Mouse (Mus musculus) large intestine, adult 2 months (tissue): ENCODE data around the gene Ppm1g. TPM values are rescaled to one million over a fixed set of nuclear protein-coding genes. Genes with fewer than 3 reads are reported as not detected.

Experiments used
- DNase-seq: peaks from one replicate; pipeline ENCODE4 v3.0.0-alpha.2; 2012; ENCODE audit warnings: low read depth, low spot score
- WGBS: fragments of 180-500 bp; shearing (Covaris S2); methylation state at CpG from one replicate; pipeline ENCODE4 v1.1.7; 2018; 5-methylcytosine and 5-hydroxymethylcytosine counted together
- polyA plus RNA-seq: library from polyadenylated mRNA; depleted of rRNA; stranded (reverse); fragments of >200 nt; gene quantifications from 2 replicates; pipeline ENCODE4 v1.2.3, GENCODE M21; 2012; rRNA removed

Ppm1g gene
- polyA plus RNA-seq = 47.4 and 58.8 TPM in 2 replicates

DNA sequence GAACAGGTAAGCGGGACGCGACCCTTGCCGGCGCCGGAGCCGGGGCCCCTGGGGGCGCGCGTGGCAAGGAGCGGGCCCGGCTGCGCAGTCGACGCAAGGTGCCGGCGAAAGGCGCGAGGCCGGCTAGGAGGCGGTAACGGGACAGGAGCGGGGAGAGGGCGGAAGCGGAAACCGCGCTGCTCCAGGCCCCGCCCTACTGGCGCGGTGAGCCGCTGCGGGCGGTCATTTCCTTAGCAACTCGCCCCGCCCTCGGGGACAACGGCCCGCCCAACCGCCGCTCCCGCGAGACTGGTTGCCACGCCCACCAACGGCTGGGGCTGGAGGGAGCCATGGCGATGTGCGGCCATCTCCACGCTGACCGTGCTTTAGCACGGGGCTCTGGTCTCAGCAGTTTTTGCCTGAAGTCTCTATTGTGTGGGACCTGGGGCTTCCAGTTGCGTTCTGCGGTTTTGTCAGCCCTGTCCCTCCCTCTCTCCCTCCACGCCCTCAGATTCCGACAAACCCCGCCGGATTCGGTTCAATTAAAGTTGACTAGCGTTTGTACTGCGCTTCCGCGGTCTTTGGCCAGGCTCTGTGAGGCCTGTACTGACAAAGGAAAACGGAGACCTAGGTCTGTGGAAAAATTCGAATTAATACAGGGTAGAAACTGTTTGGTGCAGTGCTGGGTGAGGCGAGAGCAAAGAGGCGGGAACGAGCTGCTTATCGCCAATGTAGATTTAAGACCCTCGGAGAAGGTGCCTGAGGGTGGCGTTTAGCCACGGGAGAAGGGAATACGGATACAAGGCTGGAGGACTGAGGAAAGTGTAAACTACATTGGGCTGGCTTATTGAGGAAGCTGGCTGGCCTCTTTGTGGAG lies at the start of gene Ppm1g:
Ppm1g (minus strand) TSS at position 240 of the 856 bp plus-strand sequence.
- no peak for DNase-seq

DNA sequence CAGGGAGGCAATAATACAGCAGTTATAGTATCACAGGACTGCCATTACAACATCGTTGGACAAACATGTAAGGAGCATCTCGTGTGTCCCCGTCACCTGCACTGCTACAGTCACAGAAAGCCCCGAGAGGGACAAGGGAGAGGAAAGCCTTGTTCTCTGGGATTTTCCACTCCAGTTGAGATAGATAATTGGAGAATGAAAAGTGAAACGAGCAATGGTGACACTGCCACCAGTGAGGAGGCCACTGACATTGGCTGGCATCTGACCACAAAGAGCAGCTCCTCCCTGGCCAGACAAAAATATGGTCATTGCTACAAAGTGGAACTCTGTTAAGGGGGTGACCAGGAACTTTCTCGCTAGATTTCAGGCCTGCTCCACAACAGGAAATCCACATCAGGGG lies 47.2 kb upstream of the Ppm1g start:
- DNase-seq = no peak
- 77% methylated on average over 6 of the region's 6 CpGs for WGBS

More for the DNA sequence above, at the start of gene Ppm1g:
- under 1% methylated on average over 70 of the region's 70 CpGs for WGBS

GRCm38 (mm10) chr5:31266101-31266500 lies 45.6 kb upstream of the Ppm1g start:
- 54% methylated on average over 7 of the region's 7 CpGs for WGBS

DNA sequence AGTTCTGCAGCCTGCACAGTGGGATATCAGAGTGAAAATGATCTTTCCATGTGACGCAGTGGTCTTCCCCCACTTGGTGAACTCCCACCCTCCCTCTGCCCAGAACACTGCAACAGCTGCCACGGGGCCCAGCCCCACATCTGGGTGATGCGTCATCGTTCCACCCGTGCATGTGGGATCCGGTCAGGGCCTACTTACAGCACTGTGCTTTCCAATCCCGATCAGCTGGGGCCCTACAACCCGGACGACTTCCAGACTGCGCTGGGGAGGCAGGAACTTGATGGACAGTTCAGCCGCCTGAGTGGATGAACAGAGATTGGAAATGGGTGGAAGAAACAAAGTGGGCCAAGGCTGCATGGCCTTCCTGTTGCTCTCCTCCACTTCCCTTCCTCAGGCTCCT lies 37.1 kb upstream of the Ppm1g start:
- no peak for DNase-seq
- WGBS = 85% methylated on average over 11 of the region's 11 CpGs

More at GRCm38 (mm10) chr5:31266101-31266500, 45.6 kb upstream of the Ppm1g start:
- no peak for DNase-seq

- DNase-seq = no peak
- WGBS = 76% methylated on average over 2 of the region's 2 CpGs
These were observed 35.5 kb upstream of the Ppm1g start for GRCm38 (mm10) chr5:31255971-31256370.

- DNase-seq = no peak
- 95% methylated on average over 2 of the region's 2 CpGs for WGBS
These were observed 34.9 kb upstream of the Ppm1g start for GRCm38 (mm10) chr5:31255381-31255780.

DNA sequence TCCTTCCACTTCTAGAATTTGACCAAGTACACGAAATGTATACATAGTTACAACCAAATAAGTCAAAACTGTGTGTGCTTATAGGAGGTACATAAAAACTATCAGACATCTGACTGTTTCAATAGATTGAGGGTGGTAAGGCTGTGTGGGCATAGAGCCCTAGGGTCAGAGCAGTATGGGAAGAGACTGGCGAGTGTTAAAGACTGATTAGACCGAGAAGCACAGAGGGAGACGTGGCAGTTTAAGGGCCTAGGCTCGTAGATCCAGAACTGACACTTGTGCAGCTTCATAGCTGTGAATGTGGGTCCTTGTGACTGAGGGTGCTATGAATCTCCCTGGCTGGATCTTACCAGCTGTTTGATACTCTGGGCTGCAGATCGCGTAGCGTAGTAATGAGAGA lies 34.4 kb upstream of the Ppm1g start:
- WGBS = 50% methylated on average over 8 of the region's 8 CpGs
- no peak for DNase-seq

DNA sequence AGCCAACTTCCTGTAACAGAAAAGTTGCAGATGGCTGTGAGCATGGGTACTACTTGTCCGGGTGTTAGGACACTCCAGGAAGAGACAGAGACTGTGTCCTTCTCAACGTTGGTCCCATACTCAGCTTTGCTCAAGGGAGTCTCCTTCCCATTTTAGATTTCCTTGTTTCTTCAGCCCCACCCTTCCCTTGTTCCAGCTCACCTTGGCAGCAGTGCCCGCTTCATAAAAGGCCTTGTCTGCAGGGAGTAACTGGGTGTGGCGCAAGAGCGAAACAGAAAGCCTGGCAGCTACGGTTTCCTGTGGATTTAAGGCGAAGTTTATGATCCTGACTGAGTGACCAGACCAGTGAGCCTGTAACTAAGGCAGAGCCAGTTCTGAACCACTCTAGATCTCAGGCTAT lies 34.0 kb upstream of the Ppm1g start:
- 26% methylated on average over 7 of the region's 7 CpGs for WGBS
- peak; percentile 94 for DNase-seq

DNA sequence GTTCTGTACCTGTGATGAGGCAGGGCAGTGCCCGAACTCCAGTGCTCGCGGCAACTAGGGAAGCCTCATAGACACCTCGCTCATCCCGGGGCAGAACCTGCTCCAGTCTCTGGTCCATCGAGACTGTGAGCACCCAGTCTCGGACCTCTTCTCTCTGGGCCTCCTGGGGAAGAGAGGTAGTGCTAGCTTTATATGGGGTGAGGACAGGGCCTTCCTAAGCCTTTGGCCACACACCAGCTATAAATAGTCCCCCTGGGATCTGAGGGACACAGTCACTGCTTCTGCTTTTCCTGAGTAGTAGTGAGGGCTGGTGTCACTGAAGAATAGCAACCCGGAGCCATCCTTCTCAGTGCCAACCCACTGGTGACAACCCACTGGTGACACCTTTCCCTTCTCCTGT lies 33.3 kb upstream of the Ppm1g start:
- no peak for DNase-seq
- 40% methylated on average over 8 of the region's 8 CpGs for WGBS

- DNase-seq = no peak
- 43% methylated on average over 16 of the region's 16 CpGs for WGBS
These were observed 32.5 kb upstream of the Ppm1g start for GRCm38 (mm10) chr5:31252795-31253545.

GRCm38 (mm10) chr5:31252151-31252550 lies 31.7 kb upstream of the Ppm1g start:
- WGBS = 30% methylated on average over 10 of the region's 10 CpGs
- no peak for DNase-seq

DNA sequence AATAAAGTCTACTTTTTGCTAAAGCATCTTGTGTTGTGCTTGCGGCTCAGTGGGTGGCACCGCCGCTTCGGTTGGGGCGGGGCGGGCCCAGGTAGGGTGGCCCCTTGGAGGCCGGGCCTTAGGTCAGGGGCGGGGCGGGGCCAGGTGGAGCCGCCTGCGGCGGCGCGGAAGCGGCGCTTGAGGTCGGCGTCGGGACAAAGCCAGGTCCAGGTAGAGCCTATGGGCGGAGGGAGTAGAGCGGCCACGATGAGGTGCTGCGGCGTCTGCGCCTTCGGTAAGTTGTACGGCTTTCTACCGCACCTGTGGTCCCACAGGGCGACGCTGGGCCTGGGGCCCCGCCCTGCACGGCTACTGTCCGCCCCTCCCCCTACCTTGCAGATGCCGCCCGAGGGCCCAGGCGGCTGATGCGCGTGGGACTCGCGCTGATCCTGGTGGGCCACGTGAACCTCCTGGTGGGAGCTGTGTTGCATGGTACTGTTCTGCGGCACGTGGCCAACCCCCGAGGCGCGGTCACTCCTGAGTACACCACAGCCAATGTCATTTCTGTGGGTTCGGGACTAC lies 31.1 kb upstream of the Ppm1g start, which contains the start of gene Krtcap3:
Krtcap3 (plus strand) TSS at position 151 of the 561 bp plus-strand sequence.
- 30% methylated on average over 47 of the region's 47 CpGs for WGBS

DNA sequence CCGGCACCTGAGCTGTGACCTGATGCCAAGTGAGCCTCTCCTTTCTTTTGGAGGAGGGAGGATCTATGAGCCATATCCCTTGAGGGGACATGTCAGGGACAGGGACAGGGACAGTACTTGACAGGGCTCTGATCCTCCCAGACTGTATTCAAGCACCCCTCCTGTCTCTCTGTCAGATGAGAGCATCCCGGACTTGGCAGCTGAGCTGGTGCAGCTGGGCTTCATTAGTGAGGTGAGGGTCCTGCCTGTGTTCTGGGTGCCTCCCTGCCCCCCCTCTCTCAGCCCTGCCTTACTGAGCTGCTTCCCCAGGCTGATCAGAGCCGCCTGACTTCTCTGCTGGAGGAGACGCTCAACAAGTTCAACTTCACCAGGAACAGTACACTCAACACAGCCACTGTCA lies 30.2 kb upstream of the Ppm1g start:
- DNase-seq = no peak
- 74% methylated on average over 4 of the region's 4 CpGs for WGBS

More for the DNA sequence above, 31.1 kb upstream of the Ppm1g start, which contains the start of gene Krtcap3:
- no peak for DNase-seq

- WGBS = 11% methylated on average over 10 of the region's 10 CpGs
- no peak for DNase-seq
These were observed 21.7 kb upstream of the Ppm1g start for GRCm38 (mm10) chr5:31242191-31242590.

GRCm38 (mm10) chr5:31241522-31242034 lies 21.1 kb upstream of the Ppm1g start:
- under 1% methylated on average over 13 of the region's 13 CpGs for WGBS
- DNase-seq = no peak

DNA sequence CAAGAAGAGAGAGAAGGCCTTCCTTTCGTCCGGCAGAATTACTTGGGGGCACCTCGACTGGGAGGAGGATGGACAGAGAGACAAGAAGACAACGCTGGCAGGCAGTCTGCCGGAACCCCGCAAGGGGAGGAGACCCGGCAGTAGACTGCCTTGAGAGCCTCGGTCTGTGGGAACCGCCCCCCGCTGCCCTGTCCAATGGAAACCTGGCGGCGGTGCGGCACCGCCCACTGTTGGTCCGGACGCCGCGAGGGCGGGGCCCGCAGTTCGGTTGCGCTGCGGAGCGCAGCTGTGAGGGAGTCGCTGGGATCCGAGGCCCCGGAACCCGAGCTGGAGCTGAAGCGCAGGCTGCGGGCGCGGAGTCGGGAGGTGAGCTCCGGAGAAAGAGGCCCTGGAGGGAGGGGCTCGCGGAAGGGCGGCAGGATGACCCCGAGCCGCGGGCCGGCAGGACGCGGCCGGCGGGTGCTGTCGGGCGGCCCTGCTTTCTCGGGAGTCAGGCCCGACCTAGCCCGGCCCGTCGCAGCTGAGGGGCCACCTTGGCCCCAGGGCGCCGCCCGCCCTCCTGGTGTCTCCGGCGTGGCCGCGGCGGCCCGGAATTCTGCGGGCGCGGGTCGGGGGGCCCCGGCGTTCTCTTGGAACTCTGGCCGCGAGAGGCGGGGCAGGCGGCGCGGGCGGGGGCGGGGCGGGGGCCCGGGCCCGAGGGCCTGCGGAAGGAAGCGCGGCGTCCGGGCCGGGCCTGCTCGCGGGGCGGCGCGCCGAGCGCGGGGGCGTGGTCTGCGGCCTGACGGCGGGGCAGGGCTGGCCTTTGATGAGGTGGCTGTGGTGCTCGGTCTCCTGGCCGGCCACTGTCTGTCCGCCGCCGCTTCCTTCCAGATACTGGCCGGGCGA lies 20.4 kb upstream of the Ppm1g start, which contains the start of the genes Nrbp1 and Gm9970:
Nrbp1 (plus strand) TSS at position 228 of the 885 bp plus-strand sequence.
Gm9970 (minus strand) TSS at position 596 of the 885 bp plus-strand sequence.
- WGBS = under 1% methylated on average over 96 of the region's 103 CpGs
- no peak for DNase-seq

- 75% methylated on average over 1 of the region's 1 CpGs for WGBS
- no peak for DNase-seq
These were observed 6.2 kb upstream of the Ppm1g start for GRCm38 (mm10) chr5:31226641-31227040.

DNA sequence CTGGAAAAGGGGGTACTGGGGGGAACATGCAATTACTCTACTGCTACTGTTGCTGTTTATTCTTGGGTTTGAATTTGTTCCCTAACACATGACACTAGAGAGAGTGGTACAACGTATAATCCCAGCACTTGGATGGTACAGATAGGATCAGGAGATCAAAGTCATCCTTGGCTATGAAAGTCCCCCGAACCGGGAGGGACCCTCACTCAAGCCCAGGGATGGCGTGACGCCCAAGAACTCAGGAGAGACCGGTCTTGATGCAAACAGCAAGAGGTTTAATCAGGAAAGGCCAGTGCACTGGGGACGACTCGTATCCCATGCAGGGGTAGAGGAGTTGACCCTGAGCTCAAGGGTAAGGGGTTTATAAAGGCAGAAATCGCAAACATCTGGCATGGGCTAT lies 2.2 kb upstream of the Ppm1g start:
- no peak for DNase-seq
- 95% methylated on average over 9 of the region's 9 CpGs for WGBS
